ENCODE assay signal across 16 mouse cellular contexts in the genomic region with DNA sequence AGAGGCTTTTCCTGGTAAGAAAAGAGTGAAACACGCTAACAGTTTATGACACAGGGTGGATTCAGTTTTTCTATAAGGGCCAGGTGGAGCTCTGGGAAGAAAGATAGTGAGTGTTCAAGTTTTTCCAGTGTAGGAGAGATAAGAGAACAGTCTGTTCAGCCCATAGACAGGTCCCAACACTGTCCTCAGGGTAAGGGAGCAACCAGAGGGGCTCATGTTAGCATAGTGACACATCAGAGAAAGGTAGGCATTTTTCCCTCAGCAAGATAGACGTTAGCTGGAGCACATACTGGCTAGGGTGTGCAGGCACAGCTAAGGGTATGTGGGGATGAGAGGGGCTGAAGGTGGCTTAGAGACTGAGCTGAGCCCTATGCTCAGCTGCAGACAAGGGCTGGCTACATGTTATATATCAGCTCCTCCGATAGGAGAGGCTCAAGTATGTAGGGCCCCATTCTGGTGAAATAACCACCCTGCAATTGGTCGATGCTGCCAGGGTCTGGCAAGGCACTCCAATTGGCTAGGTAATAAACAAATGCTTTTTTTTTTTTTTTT. TPM values are rescaled to one million over a fixed set of nuclear protein-coding genes. Genes with fewer than 3 reads are reported as not detected.
DNase-seq lines count a peak whose midpoint lies in the region; ATAC-seq lines count a peak whose summit lies in the region.
"Had no signal": no experiment of that assay in that cellular context is flagged by ENCODE, and none has a peak within 500 bp of the region (broad histone marks: within the 10 kb centered on the region; RNA-seq: fewer than 3 reads in every experiment).

No protein-coding gene starts in this region.

- 19% methylated on average over 4 of the region's 4 CpGs for whole genome bisulfite sequencing in liver, embryonic 15.5 days (ENCODE audit: insufficient replicate concordance)

- H3K36me3 ChIP-seq in liver, embryonic 15.5 days (replicated peaks) = peaks cover 69% of the 10 kb centered on the region
- H3K36me3 ChIP-seq: forebrain, embryonic 10.5 days; hindbrain, embryonic 12.5 days; midbrain, embryonic 13.5 days; neural tube, embryonic 12.5 days had no signal

- no peaks in the 10 kb centered on the region for H3K27me3 ChIP-seq in liver, embryonic 15.5 days
- H3K27me3 ChIP-seq: hindbrain, embryonic 12.5 days; midbrain, embryonic 13.5 days; neural tube, embryonic 12.5 days had no signal

- ATAC-seq in common myeloid progenitor, adult 5-6 weeks (replicated peaks; ENCODE audit: low read depth, poor library complexity, severe bottlenecking) = peak; percentile 88
- ATAC-seq in liver, embryonic 15.5 days (ENCODE audit: insufficient read depth) = peak; percentile 98
- ATAC-seq: midbrain, embryonic 13.5 days had no signal

- H3K4me1 ChIP-seq in liver, embryonic 15.5 days (replicated peaks) = peaks cover 91% of the 10 kb centered on the region
- H3K4me1 ChIP-seq: midbrain, embryonic 13.5 days had no signal

- peak overlapping the region; percentile 33 for H3K9ac ChIP-seq in liver, embryonic 15.5 days
- H3K9ac ChIP-seq: hindbrain, embryonic 12.5 days; midbrain, embryonic 13.5 days; neural tube, embryonic 12.5 days had no signal

- H3K4me3 ChIP-seq in liver, embryonic 15.5 days (replicated peaks) = peak overlapping the region; percentile 36
- H3K4me3 ChIP-seq: forebrain, embryonic 10.5 days; hindbrain, embryonic 12.5 days; midbrain, embryonic 13.5 days; neural tube, embryonic 12.5 days had no signal

- no peaks in the 10 kb centered on the region for H3K9me3 ChIP-seq in liver, embryonic 15.5 days (replicated peaks)
- H3K9me3 ChIP-seq: forebrain, embryonic 10.5 days; hindbrain, embryonic 12.5 days; midbrain, embryonic 13.5 days; neural tube, embryonic 12.5 days had no signal

- H3K27ac ChIP-seq in liver, embryonic 15.5 days (replicated peaks) = peak overlapping the region; percentile 94
- H3K27ac ChIP-seq: forebrain, embryonic 10.5 days; hindbrain, embryonic 12.5 days; midbrain, embryonic 13.5 days; neural tube, embryonic 12.5 days had no signal

- peak overlapping the region; percentile 71 for H3K4me2 ChIP-seq in liver, embryonic 15.5 days
- H3K4me2 ChIP-seq: hindbrain, embryonic 12.5 days; midbrain, embryonic 13.5 days; neural tube, embryonic 12.5 days had no signal

- peak; percentile 39 to 64 for DNase-seq in spleen, postnatal 10 days (ENCODE audit: low spot score in 2 of 2)
- no peak for DNase-seq in spleen, postnatal 14 days (ENCODE audit: low spot score in 2 of 2)
- DNase-seq in yolk sac, embryonic 10.5 days (ENCODE audit: low spot score) = peak; percentile 17
- DNase-seq in urinary bladder, postnatal 4 days (ENCODE audit: low spot score in 2 of 2) = no peak
- DNase-seq in thymus, postnatal 14 days = no peak
- DNase-seq: adrenal gland, postnatal 10 days; cerebellum, adult 2 months; heart, adult 11 months; kidney, adult 8-10 months; thymus, postnatal 4 days had no signal

RNA-seq across cellular contexts. Expression of a gene that starts 46.4 kb away (rescaled TPM):
- total RNA-seq in common myeloid progenitor, adult 5-6 weeks (2017) = 63.4 and 67.2 TPM in 2 replicates
- 37.6 and 40.1 TPM in 2 replicates for polyA plus RNA-seq in liver, embryonic 15.5 days (2015; fragmentation: Nextera tagmentation; extraction: Ambion mirVana)

Comparison
In these comparisons a context has a peak if more than half of its experiments do, and no peak if none do; other contexts are left out.
1. DNase-seq: peak in spleen, postnatal 10 days (2 of 2) and yolk sac, embryonic 10.5 days (single experiment); none in spleen, postnatal 14 days (0 of 2), urinary bladder, postnatal 4 days (0 of 2) and thymus, postnatal 14 days (single experiment).